Mouse (Mus musculus) gonadal fat pad, adult 2 months (tissue): ENCODE results near the gene Palm2. TPM values are rescaled to one million over a fixed set of nuclear protein-coding genes. Genes with fewer than 3 reads are reported as not detected.

Experiments
- DNase-seq: peaks from one replicate; pipeline ENCODE4 v3.0.0-alpha.2; 2012; ENCODE audit warnings: low read depth
- polyA plus RNA-seq: library from polyadenylated mRNA; depleted of rRNA; stranded (reverse); fragments of >200 nt; gene quantifications from 2 replicates; pipeline ENCODE4 v1.2.3, GENCODE M21; 2012

Palm2 gene
- polyA plus RNA-seq, 1 experiment: 0.45 TPM

GRCm38 (mm10) chr4:57612716-57613115 lies 178.7 kb downstream of the Palm2 start:
- DNase-seq: no peak

- no peak for DNase-seq
Measured at GRCm38 (mm10) chr4:57614686-57615085, 180.6 kb downstream of the Palm2 start.

- no peak for DNase-seq
Measured at GRCm38 (mm10) chr4:57618743-57619142, 184.7 kb downstream of the Palm2 start.

- no peak for DNase-seq
Measured at GRCm38 (mm10) chr4:57622816-57623215, 188.8 kb downstream of the Palm2 start.

- DNase-seq: no peak
Measured at GRCm38 (mm10) chr4:57624819-57625218, 190.8 kb downstream of the Palm2 start.

- DNase-seq: no peak
Measured at GRCm38 (mm10) chr4:57625306-57625705, 191.3 kb downstream of the Palm2 start.

- no peak for DNase-seq
Measured at GRCm38 (mm10) chr4:57625756-57626155, 191.7 kb downstream of the Palm2 start.

- DNase-seq: no peak
Measured at GRCm38 (mm10) chr4:57626921-57627320, 192.9 kb downstream of the Palm2 start.

GRCm38 (mm10) chr4:57632386-57632785 lies 198.3 kb downstream of the Palm2 start:
- no peak for DNase-seq

- no peak for DNase-seq
Measured at GRCm38 (mm10) chr4:57633052-57633451, 199.0 kb downstream of the Palm2 start.

GRCm38 (mm10) chr4:57634956-57635355 lies 200.9 kb downstream of the Palm2 start:
- DNase-seq: no peak

- no peak for DNase-seq
Measured at GRCm38 (mm10) chr4:57636782-57637482, 202.9 kb downstream of the Palm2 start.

- no peak for DNase-seq
Measured at GRCm38 (mm10) chr4:57637636-57638386, 203.8 kb downstream of the Palm2 start.

- DNase-seq: no peak
Measured at GRCm38 (mm10) chr4:57638941-57639340, 204.9 kb downstream of the Palm2 start.

- no peak for DNase-seq
Measured at GRCm38 (mm10) chr4:57640222-57640621, 206.2 kb downstream of the Palm2 start.

GRCm38 (mm10) chr4:57640971-57641370 lies 206.9 kb downstream of the Palm2 start:
- DNase-seq: no peak

- DNase-seq: no peak
Measured at GRCm38 (mm10) chr4:57650994-57651393, 216.9 kb downstream of the Palm2 start.

- no peak for DNase-seq
Measured at GRCm38 (mm10) chr4:57651547-57651946, 217.5 kb downstream of the Palm2 start.

- DNase-seq: no peak
Measured at GRCm38 (mm10) chr4:57652185-57652904, 218.3 kb downstream of the Palm2 start.

GRCm38 (mm10) chr4:57655966-57656365 lies 221.9 kb downstream of the Palm2 start:
- DNase-seq: no peak

- no peak for DNase-seq
Measured at GRCm38 (mm10) chr4:57656388-57656787, 222.3 kb downstream of the Palm2 start.

- no peak for DNase-seq
Measured at GRCm38 (mm10) chr4:57656861-57657260, 222.8 kb downstream of the Palm2 start.

GRCm38 (mm10) chr4:57660470-57660869 lies 226.4 kb downstream of the Palm2 start:
- no peak for DNase-seq
